ENCODE assay signal across 32 mouse cellular contexts in genomic region chr13:94881201-94881600, GRCm38 (mm10). TPM values are rescaled to one million over a fixed set of nuclear protein-coding genes. Genes with fewer than 3 reads are reported as not detected.
DNase-seq lines count a peak whose midpoint lies in the region; ATAC-seq and TF ChIP-seq lines count a peak whose summit lies in the region.
"Had no signal": no experiment of that assay in that cellular context is flagged by ENCODE, and none has a peak within 500 bp of the region (broad histone marks: within the 10 kb centered on the region; RNA-seq: fewer than 3 reads in every experiment).

No protein-coding gene starts in this region.

- H3K4me1 ChIP-seq in hindbrain, embryonic 10.5 days (replicated peaks): peaks cover 29% of the 10 kb centered on the region
- peaks cover 5% of the 10 kb centered on the region; the same call in 1 of the 2 replicates for H3K4me1 ChIP-seq in hindbrain, postnatal 0 days (ENCODE audit: insufficient read depth, low read length)
- H3K4me1 ChIP-seq in hindbrain, embryonic 13.5 days (replicated peaks): peaks cover 26% of the 10 kb centered on the region
- peaks cover 23% of the 10 kb centered on the region for H3K4me1 ChIP-seq in neural tube, embryonic 12.5 days

- H3K27ac ChIP-seq in hindbrain, embryonic 10.5 days: no peak overlapping the region
- H3K27ac ChIP-seq in hindbrain, postnatal 0 days: no peak overlapping the region
- peak overlapping the region; percentile 85 for H3K27ac ChIP-seq in hindbrain, embryonic 13.5 days
- no peak overlapping the region for H3K27ac ChIP-seq in neural tube, embryonic 12.5 days
- H3K27ac ChIP-seq: embryonic facial prominence, embryonic 13.5 days; forebrain, embryonic 13.5 days; heart, embryonic 15.5 days; intestine, embryonic 15.5 days; macrophage; stomach, embryonic 15.5 days had no signal

- no peak overlapping the region for H3K9ac ChIP-seq in hindbrain, postnatal 0 days (replicated peaks; ENCODE audit: low read length)
- peak overlapping the region; percentile 53 for H3K9ac ChIP-seq in hindbrain, embryonic 13.5 days
- no peak overlapping the region for H3K9ac ChIP-seq in neural tube, embryonic 12.5 days
- H3K9ac ChIP-seq: embryonic facial prominence, embryonic 13.5 days; forebrain, embryonic 13.5 days; heart, embryonic 15.5 days; intestine, embryonic 15.5 days; stomach, embryonic 15.5 days had no signal

- WGBS in hindbrain, embryonic 10.5 days: 2% methylated on average over 3 of the region's 3 CpGs
- WGBS in hindbrain, postnatal 0 days: 3% methylated on average over 3 of the region's 3 CpGs
- WGBS in hindbrain, embryonic 13.5 days: 1% methylated on average over 3 of the region's 3 CpGs
- WGBS in neural tube, embryonic 12.5 days: 0% methylated on average over 3 of the region's 3 CpGs

- DNase-seq in hindbrain, embryonic 10.5 days (ENCODE audit: low spot score): peak; percentile 37
- no peak for DNase-seq in hindbrain, postnatal 0 days (ENCODE audit: low spot score)
- peak; percentile 42 for DNase-seq in brain, embryonic 14.5 days (ENCODE audit: low read depth)
- DNase-seq in thymus, postnatal 0 days (ENCODE audit: low spot score): no peak
- DNase-seq in testis, postnatal 10 days (ENCODE audit: low spot score): no peak
- DNase-seq: adrenal gland, postnatal 25 days; cerebellum, adult 11 months; cerebellum, adult 9-11 months; heart, postnatal 4 days; kidney, adult 8-10 months; kidney, postnatal 10 days; thymus, adult 2 months had no signal

- no peak for TF ChIP-seq POLR2A in brain, embryonic 14.5 days (IDR thresholded peaks at IDR 0.05; ENCODE audit: borderline replicate concordance, extremely low read depth, insufficient read depth, insufficient read length, poor library complexity, severe bottlenecking)

- ATAC-seq in hindbrain, postnatal 0 days: no peak
- no peak for ATAC-seq in hindbrain, embryonic 13.5 days (ENCODE audit: low FRiP score)
- no peak for ATAC-seq in neural tube, embryonic 12.5 days (ENCODE audit: low FRiP score, low read depth)
- ATAC-seq: CD4-positive, CD25-positive, alpha-beta regulatory T cell, adult 4 months; forebrain, embryonic 13.5 days; intestine, embryonic 15.5 days; lung, postnatal 0 days had no signal

- H3K4me2 ChIP-seq in hindbrain, postnatal 0 days (ENCODE audit: low read depth, low read length): no peak overlapping the region
- peak overlapping the region; percentile 57 for H3K4me2 ChIP-seq in hindbrain, embryonic 13.5 days
- H3K4me2 ChIP-seq in neural tube, embryonic 12.5 days (replicated peaks): peak overlapping the region; percentile 10; the same call in 1 of the 2 replicates
- H3K4me2 ChIP-seq: embryonic facial prominence, embryonic 13.5 days; forebrain, embryonic 13.5 days; heart, embryonic 15.5 days; intestine, embryonic 15.5 days; stomach, embryonic 15.5 days had no signal

- TF ChIP-seq CTCF in hindbrain, postnatal 0 days (IDR thresholded peaks at IDR 0.05; ENCODE audit: low read depth): no peak
- TF ChIP-seq CTCF in brain, embryonic 14.5 days (IDR thresholded peaks at IDR 0.05; ENCODE audit: borderline replicate concordance, extremely low read depth, insufficient read depth, insufficient read length): no peak

- H3K4me3 ChIP-seq in hindbrain, embryonic 10.5 days: no peak overlapping the region
- no peak overlapping the region for H3K4me3 ChIP-seq in hindbrain, postnatal 0 days (ENCODE audit: low read length)
- peak overlapping the region; percentile 40 for H3K4me3 ChIP-seq in hindbrain, embryonic 13.5 days
- peak overlapping the region; percentile 3; the same call in 1 of the 2 replicates for H3K4me3 ChIP-seq in neural tube, embryonic 12.5 days
- H3K4me3 ChIP-seq: embryonic facial prominence, embryonic 13.5 days; erythroblast, embryonic 14.5 days; forebrain, embryonic 13.5 days; heart, embryonic 15.5 days; intestine, embryonic 15.5 days; myocyte; stomach, embryonic 15.5 days had no signal

- H3K27me3 ChIP-seq in hindbrain, embryonic 10.5 days (ENCODE audit: insufficient read depth, poor library complexity, severe bottlenecking): peaks cover 100% of the 10 kb centered on the region
- peaks cover 80% of the 10 kb centered on the region for H3K27me3 ChIP-seq in hindbrain, postnatal 0 days (ENCODE audit: insufficient read depth, low read length)
- H3K27me3 ChIP-seq in hindbrain, embryonic 13.5 days: peaks cover 85% of the 10 kb centered on the region
- H3K27me3 ChIP-seq in neural tube, embryonic 12.5 days (replicated peaks): peaks cover 84% of the 10 kb centered on the region

- H3K36me3 ChIP-seq in hindbrain, embryonic 10.5 days: no peaks in the 10 kb centered on the region
- no peaks in the 10 kb centered on the region for H3K36me3 ChIP-seq in hindbrain, postnatal 0 days (ENCODE audit: insufficient read depth, low read length)
- no peaks in the 10 kb centered on the region for H3K36me3 ChIP-seq in hindbrain, embryonic 13.5 days
- no peaks in the 10 kb centered on the region for H3K36me3 ChIP-seq in neural tube, embryonic 12.5 days
- H3K36me3 ChIP-seq: embryonic facial prominence, embryonic 13.5 days; heart, embryonic 15.5 days; intestine, embryonic 15.5 days; stomach, embryonic 15.5 days had no signal

- H3K9me3 ChIP-seq in hindbrain, embryonic 10.5 days: no peaks in the 10 kb centered on the region
- H3K9me3 ChIP-seq in hindbrain, postnatal 0 days (ENCODE audit: low read length): no peaks in the 10 kb centered on the region
- no peaks in the 10 kb centered on the region for H3K9me3 ChIP-seq in hindbrain, embryonic 13.5 days
- no peaks in the 10 kb centered on the region for H3K9me3 ChIP-seq in neural tube, embryonic 12.5 days
- H3K9me3 ChIP-seq: embryonic facial prominence, embryonic 13.5 days; forebrain, embryonic 13.5 days; heart, embryonic 15.5 days; intestine, embryonic 15.5 days; stomach, embryonic 15.5 days had no signal

RNA-seq across cellular contexts. Expression of gene Otp, which starts 5.8 kb away (rescaled TPM):
- 2.2 and 4.0 TPM in 2 replicates for polyA plus RNA-seq in hindbrain, embryonic 10.5 days (2016; fragmentation: Nextera tagmentation; extraction: Ambion mirVana)
- 4.3 and 4.7 TPM in 2 replicates for total RNA-seq in hindbrain, postnatal 0 days (2014; rRNA removed)
- polyA plus RNA-seq in hindbrain, postnatal 0 days (2015; fragmentation: Nextera tagmentation; extraction: Ambion mirVana): 4.2 and 4.9 TPM in 2 replicates
- 19.3 and 42.9 TPM in 2 replicates for polyA plus RNA-seq in brain, embryonic 14.5 days (2012; rRNA removed)
- polyA plus RNA-seq in hindbrain, embryonic 13.5 days (2015; fragmentation: Nextera tagmentation; extraction: Ambion mirVana): 10.0 and 14.1 TPM in 2 replicates
- polyA plus RNA-seq in neural tube, embryonic 12.5 days (2016; fragmentation: Nextera tagmentation; extraction: Ambion mirVana): 10.9 and 13.0 TPM in 2 replicates
- polyA plus RNA-seq in thymus, postnatal 0 days (2015; fragmentation: Nextera tagmentation; extraction: Ambion mirVana): not detected in 2 replicates
- total RNA-seq: adrenal gland, postnatal 25 days; common myeloid progenitor, adult 5-6 weeks; gastrocnemius, adult 18-20 months; gastrocnemius, postnatal 4 days; heart, postnatal 4 days; layer of hippocampus, adult 18-20 months; layer of hippocampus, postnatal 25 days; liver, adult 2 months had no signal
- polyA plus RNA-seq: CD4-positive, CD25-positive, alpha-beta regulatory T cell, adult 4 months; embryonic facial prominence, embryonic 13.5 days; erythroblast, embryonic 14.5 days; heart, embryonic 15.5 days; intestine, embryonic 15.5 days; limb, embryonic 11.5 days; liver, adult 2 months; liver, embryonic 16.5 days; lung, postnatal 0 days; macrophage; myocyte; stomach, embryonic 15.5 days; thymus, adult 2 months had no signal

Comparison
In these comparisons a context has a peak if more than half of its experiments do, and no peak if none do; other contexts are left out.
1. DNase-seq: peak in hindbrain, embryonic 10.5 days (single experiment) and brain, embryonic 14.5 days (single experiment); none in hindbrain, postnatal 0 days (single experiment), thymus, postnatal 0 days (single experiment) and testis, postnatal 10 days (single experiment).
2. H3K4me3 ChIP-seq: peak in hindbrain, embryonic 13.5 days (single experiment) and neural tube, embryonic 12.5 days (single experiment); none in hindbrain, embryonic 10.5 days (single experiment) and hindbrain, postnatal 0 days (single experiment).